Mouse (Mus musculus) R1 (cell line): ENCODE data around the gene Raph1.

ENCODE experiments used
- DNase-seq: peaks from one replicate; pipeline ENCODE4 v3.0.0-alpha.2; 2018; ENCODE audit warnings: low read depth, low spot score

Gene Raph1

GRCm38 (mm10) chr1:60565270-60565920 lies 1.5 kb downstream of the Raph1 start:
- peak; percentile 86 for DNase-seq

DNA sequence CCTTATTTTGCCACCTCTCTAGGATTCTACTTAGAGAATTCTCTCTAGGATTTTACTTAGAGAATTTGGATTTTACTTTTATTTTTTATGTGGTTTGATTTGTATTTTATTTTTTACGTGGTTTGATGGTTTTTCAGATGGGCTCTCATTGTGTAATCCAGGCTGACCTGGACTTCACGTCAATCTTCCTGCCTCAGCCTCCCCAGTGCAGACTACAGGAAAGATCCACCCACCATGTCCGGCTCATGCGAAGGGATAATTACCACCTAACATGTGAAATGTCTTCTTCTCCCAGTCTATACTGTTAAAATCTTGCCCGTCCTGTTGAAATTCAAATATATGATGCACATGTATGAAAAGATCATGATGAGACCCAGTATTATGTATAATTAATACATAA lies 2.2 kb downstream of the Raph1 start:
- DNase-seq = no peak

GRCm38 (mm10) chr1:60563021-60563420 lies 3.9 kb downstream of the Raph1 start:
- DNase-seq = no peak

- DNase-seq = peak; percentile 44
Observed at GRCm38 (mm10) chr1:60543681-60544080, 23.2 kb downstream of the Raph1 start.

DNA sequence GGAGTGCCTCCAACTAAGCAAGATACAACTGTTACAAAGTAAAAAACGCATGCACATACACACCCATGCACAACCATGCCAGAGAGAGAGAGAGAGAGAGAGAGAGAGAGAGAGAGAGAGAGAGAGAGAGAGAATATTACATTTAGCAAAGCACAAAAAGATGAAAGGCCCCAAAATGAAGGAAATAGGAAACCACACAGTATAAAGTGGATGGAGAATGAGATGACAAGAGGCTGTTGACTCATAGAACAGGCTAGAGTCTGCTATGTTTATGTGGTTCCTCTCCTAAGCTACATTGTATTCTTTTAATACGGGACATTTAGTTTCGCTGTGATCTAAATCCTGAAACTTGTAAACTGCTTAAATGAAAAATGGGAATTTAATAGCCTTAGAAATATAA lies 27.6 kb downstream of the Raph1 start:
- no peak for DNase-seq

GRCm38 (mm10) chr1:60534932-60535331 lies 32.0 kb downstream of the Raph1 start:
- peak; percentile 80 for DNase-seq

GRCm38 (mm10) chr1:60530636-60531035 lies 36.3 kb downstream of the Raph1 start:
- no peak for DNase-seq

DNA sequence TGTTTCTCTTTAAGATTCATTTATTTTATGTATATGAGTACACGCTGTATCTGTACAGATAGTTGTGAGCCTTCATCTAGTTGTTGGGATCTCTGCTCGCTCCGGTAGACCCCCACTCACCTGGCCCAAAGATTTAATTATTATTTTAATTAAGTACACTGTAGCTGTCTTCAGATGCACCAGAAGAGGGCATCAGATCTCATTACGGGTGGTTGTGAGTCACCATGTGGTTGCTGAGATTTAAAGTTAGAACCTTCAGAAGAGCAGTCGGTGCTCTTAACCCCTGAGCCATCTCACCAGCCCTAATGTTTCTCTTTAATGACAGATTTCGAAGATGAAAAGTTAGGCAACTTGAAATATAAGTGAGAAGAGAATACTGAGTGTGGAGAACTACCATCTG lies 36.8 kb downstream of the Raph1 start:
- DNase-seq = no peak

- no peak for DNase-seq
Observed at GRCm38 (mm10) chr1:60510584-60510983, 56.3 kb downstream of the Raph1 start.

DNA sequence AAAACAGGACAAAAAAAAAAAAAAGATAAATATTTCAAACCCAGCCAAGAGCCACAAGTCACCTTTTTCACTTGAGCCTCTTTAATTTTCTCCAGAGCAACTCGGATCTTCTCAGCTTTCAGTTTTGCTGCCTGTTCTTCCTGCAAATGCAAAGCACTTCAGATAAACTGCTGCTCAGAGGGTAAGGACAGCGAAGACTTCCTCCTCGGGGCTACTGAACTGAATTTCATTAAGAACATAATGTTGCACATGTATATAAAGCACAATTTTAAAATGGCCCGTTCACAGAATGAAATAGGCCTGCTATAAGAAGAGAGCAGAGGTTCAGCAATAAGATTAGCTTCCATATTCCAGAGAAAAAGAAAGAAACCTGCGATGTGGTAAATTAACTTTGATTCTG lies 63.4 kb downstream of the Raph1 start:
- no peak for DNase-seq

DNA sequence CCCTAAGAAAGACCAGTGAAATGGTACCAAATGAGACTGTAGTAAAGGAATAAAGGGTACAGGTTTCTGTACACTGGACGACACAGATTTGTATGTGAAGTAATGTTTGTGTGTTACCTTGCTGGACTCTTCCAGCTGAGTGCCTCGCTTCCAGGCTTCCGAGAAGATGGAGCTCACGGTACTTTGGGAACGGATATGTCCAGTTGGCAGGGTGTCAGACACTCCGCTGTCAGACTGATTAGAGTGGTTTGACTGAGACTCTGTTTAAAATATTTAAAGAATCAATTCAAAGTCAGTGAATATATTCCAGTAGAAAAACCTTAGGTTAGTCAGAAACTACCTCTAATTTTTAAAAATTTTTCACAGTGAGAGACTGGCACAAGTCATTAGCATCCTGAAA lies 73.5 kb downstream of the Raph1 start:
- DNase-seq = no peak

GRCm38 (mm10) chr1:60492404-60492803 lies 74.5 kb downstream of the Raph1 start:
- no peak for DNase-seq

DNA sequence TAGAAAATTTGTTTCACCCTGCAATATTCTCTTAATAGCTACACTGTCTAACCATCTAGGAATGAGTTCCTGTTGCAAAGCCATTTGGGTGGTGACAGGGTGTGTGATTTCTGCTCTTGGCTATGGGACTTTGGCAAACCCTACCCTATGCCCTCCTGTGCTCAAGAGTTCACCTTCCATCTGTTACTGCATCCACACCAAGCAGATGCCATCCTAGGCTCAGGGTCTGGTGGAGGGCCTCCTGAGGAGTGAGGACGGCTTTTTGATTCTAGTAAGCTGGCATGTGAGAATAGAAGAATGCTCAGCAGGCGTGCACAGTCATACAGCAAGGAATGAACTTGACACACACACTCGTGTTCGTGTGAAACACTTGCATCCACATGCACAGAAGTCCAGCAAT lies 76.4 kb downstream of the Raph1 start:
- DNase-seq = no peak

DNA sequence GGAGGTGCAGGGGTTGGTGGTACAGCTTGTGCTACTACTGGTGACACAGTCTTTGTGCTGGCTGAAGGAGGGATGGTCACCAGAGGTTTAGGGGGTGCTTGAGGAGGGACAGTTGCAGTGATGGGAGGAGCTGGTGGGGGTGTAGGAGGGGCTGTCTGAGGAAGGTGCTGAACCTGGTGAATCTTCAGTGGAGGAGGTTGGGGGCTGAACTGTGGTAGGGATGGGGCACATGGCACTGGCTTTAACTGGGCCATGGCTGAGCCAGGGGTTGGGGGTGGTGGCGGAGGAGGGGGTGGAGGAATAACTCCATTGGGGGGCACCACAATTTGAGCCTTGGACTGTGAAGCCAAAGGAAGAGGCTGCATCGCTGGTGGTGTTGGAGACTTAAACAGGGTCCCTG lies 77.2 kb downstream of the Raph1 start:
- DNase-seq = no peak

DNA sequence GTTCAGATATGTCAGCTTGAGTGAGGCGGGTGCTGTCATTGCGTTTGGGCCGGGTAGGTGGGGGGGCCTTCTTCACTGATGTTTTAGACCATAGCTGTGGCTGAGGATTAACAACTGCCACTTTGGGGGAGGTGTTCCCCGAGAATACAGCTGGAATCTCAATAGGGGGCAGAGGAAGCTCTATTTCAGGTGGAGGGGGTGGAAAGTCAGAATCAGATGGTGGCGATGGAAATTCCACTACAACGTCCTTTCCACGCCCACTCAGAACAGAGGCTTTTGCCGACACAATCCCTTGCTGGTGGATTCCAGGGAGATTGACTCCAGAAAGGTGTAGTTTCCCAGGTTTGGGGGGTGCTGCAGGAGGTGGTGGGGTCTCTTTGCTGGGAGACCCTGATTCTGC lies 78.3 kb downstream of the Raph1 start:
- no peak for DNase-seq

GRCm38 (mm10) chr1:60485649-60486048 lies 81.3 kb downstream of the Raph1 start:
- no peak for DNase-seq

GRCm38 (mm10) chr1:60482881-60483280 lies 84.0 kb downstream of the Raph1 start:
- DNase-seq = no peak

DNA sequence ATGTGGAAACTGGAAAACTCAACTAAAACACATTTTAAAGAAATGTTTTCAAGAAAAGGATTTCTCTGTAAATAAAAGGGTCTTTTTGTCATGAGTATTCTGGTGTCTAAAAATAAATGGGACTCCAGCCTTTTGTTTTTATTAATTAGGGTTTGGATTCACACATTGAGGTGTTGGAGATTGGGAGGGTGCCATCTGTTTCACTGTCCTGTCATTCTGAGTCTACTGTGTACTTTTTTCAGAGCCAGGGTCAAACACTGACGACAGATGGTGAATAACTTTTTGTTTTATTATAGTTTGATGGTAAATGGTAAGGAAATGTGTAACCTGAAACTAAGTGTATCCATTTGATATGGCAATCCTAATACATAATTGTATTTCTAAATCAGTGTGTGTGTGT lies 85.3 kb downstream of the Raph1 start:
- no peak for DNase-seq

GRCm38 (mm10) chr1:60470541-60470940 lies 96.4 kb downstream of the Raph1 start:
- no peak for DNase-seq

- DNase-seq = no peak
Observed at GRCm38 (mm10) chr1:60469491-60469890, 97.4 kb downstream of the Raph1 start.

- no peak for DNase-seq
Observed at GRCm38 (mm10) chr1:60460623-60461022, 106.3 kb downstream of the Raph1 start.

DNA sequence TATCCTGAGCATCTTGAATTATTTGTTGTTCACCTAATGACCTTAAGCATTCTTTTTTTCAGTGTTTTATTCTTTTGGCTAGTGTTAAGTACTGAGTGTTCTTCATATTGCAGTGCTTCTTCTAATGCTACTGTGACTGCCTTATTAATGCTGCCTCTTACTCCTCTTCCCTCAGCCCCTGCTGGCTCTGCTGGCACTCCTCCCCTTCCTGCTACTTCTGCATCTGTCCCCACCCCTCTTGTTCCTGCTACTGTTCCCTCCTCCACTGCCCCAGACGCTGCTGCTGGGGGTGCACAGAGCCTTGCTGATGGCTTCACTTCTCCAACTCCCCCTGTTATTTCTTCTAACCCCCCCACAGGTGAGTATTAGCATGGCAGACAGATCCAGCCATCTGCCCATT lies 117.0 kb downstream of the Raph1 start:
- no peak for DNase-seq

- peak; percentile 55 for DNase-seq
Observed at GRCm38 (mm10) chr1:60447067-60447466, 119.8 kb downstream of the Raph1 start.

- DNase-seq = peak; percentile 24
Observed at GRCm38 (mm10) chr1:60441438-60441837, 125.5 kb downstream of the Raph1 start.
